Mouse (Mus musculus) kidney, adult 10 weeks (tissue): ENCODE data around the gene Lipn. TPM values are rescaled to one million over a fixed set of nuclear protein-coding genes. Genes with fewer than 3 reads are reported as not detected.

Source experiments
- polyA plus RNA-seq: library from polyadenylated mRNA; stranded (reverse); fragments of 350-450 nt; fragmentation: Illumina TruSeq; extraction: RNeasy Lipid Tissue Mini Kit (QIAGEN cat#74804); gene quantifications from one replicate; pipeline ENCODE4 v1.2.3, GENCODE M21; 2014; ENCODE audit warnings: low read depth, low replicate concordance

Lipn gene
- not detected for polyA plus RNA-seq

GRCm38 (mm10) chr19:34066779-34067472 is at the start of gene Lipn:
Gene Lipn, plus strand, starts transcription at chr19:34067358.

GRCm38 (mm10) chr19:34100633-34101032 is 33.5 kb downstream of the Lipn start, which contains the start of gene Lipm:
Gene Lipm, plus strand, starts transcription at chr19:34100933.

Other genes with a start within 250 kb of the Lipn start
- gene Lipf, start 106.2 kb upstream of the Lipn start, polyA plus RNA-seq: not detected
- not detected for gene Lipk, start 59.1 kb upstream of the Lipn start, polyA plus RNA-seq
- not detected for gene Lipm, start 33.6 kb downstream of the Lipn start, polyA plus RNA-seq
- gene Ankrd22, start 98.7 kb downstream of the Lipn start, polyA plus RNA-seq: not detected
- 3.5 TPM for gene Stambpl1, start 124.9 kb downstream of the Lipn start, polyA plus RNA-seq
- gene Acta2, start 188.2 kb downstream of the Lipn start, polyA plus RNA-seq: 9.9 TPM
- 27.9 TPM for gene Fas, start 223.3 kb downstream of the Lipn start, polyA plus RNA-seq